Mouse (Mus musculus): ENCODE data around the gene Gm9970. TPM values are rescaled to one million over a fixed set of nuclear protein-coding genes. Genes with fewer than 3 reads are reported as not detected.
"Not testable (repeated sequence)": the region's sequence is repeated elsewhere in the genome, so short reads cannot be mapped to it uniquely, and the experiment has no call there.

Gene Gm9970
- polyA plus RNA-seq, 1 experiment from 2014 or later, result 0.66 TPM

GRCm38 (mm10) chr5:31219070-31219469, 22.0 kb downstream of the Gm9970 start:
- DNase-seq (ENCODE audit: low spot score), result peak; percentile 62
- peak overlapping the region; percentile 6; the same call in 1 of the 2 replicates for H3K9ac ChIP-seq
- 2% methylated on average over 2 of the region's 2 CpGs for WGBS
- no peaks in the 10 kb centered on the region for H3K27me3 ChIP-seq (ENCODE audit: control insufficient read depth, insufficient read depth, low read length)
- H3K4me2 ChIP-seq (replicated peaks), result peak overlapping the region; percentile 61
- ATAC-seq (ENCODE audit: low FRiP score), result no peak
- H3K36me3 ChIP-seq (replicated peaks; ENCODE audit: control insufficient read depth, insufficient read depth), result no peaks in the 10 kb centered on the region
- H3K4me3 ChIP-seq (replicated peaks; ENCODE audit: low read length), result peak overlapping the region; percentile 83
- H3K4me1 ChIP-seq (replicated peaks; ENCODE audit: control insufficient read depth, insufficient read depth, low read length), result peaks cover 15% of the 10 kb centered on the region; the same call in 1 of the 2 replicates
- H3K9me3 ChIP-seq (ENCODE audit: control insufficient read depth, low read length), result no peaks in the 10 kb centered on the region
- H3K27ac ChIP-seq, result no peak overlapping the region

GRCm38 (mm10) chr5:31218294-31218693, 22.7 kb downstream of the Gm9970 start:
- Histone ChIP-seq H3K4me3 (replicated peaks; ENCODE audit: low read length) (peak overlapping the region; percentile 83; the same call in 1 of the 2 replicates), H3K9ac (no peak overlapping the region), H3K4me2 (replicated peaks) (peak overlapping the region; percentile 61; the same call in 1 of the 2 replicates), H3K4me1 (replicated peaks; ENCODE audit: control insufficient read depth, insufficient read depth, low read length) (peaks cover 15% of the 10 kb centered on the region; the same call in 1 of the 2 replicates), H3K9me3 (ENCODE audit: control insufficient read depth, low read length) (no peaks in the 10 kb centered on the region), H3K36me3 (replicated peaks; ENCODE audit: control insufficient read depth, insufficient read depth) (no peaks in the 10 kb centered on the region), H3K27me3 (ENCODE audit: control insufficient read depth, insufficient read depth, low read length) (no peaks in the 10 kb centered on the region), H3K27ac (no peak overlapping the region)
- no peak for ATAC-seq (ENCODE audit: low FRiP score)
- WGBS, result 72% methylated on average over 7 of the region's 7 CpGs
- no peak for DNase-seq (ENCODE audit: low spot score)

GRCm38 (mm10) chr5:31216554-31216953, 24.5 kb downstream of the Gm9970 start:
- not testable (repeated sequence) for H3K4me2 ChIP-seq (replicated peaks); DNase-seq (ENCODE audit: low spot score); H3K9ac ChIP-seq; H3K36me3 ChIP-seq (replicated peaks; ENCODE audit: control insufficient read depth, insufficient read depth); H3K27ac ChIP-seq; ATAC-seq (ENCODE audit: low FRiP score); H3K4me3 ChIP-seq (replicated peaks; ENCODE audit: low read length); H3K9me3 ChIP-seq (ENCODE audit: control insufficient read depth, low read length); H3K27me3 ChIP-seq (ENCODE audit: control insufficient read depth, insufficient read depth, low read length)
- WGBS, result 89% methylated on average over 6 of the region's 6 CpGs
- peaks cover 15% of the 10 kb centered on the region; the same call in 1 of the 2 replicates for H3K4me1 ChIP-seq (replicated peaks; ENCODE audit: control insufficient read depth, insufficient read depth, low read length)

- DNase-seq (ENCODE audit: low spot score), result no peak
- WGBS, result 92% methylated on average over 6 of the region's 6 CpGs
- no peak overlapping the region for H3K4me3 ChIP-seq (replicated peaks; ENCODE audit: low read length)
These were observed 36.6 kb downstream of the Gm9970 start for GRCm38 (mm10) chr5:31204421-31204820.

GRCm38 (mm10) chr5:31203866-31204265, 37.2 kb downstream of the Gm9970 start:
- H3K9me3 ChIP-seq (ENCODE audit: control insufficient read depth, low read length), result peaks cover 6% of the 10 kb centered on the region; the same call in 1 of the 2 replicates
- 93% methylated on average over 2 of the region's 2 CpGs for WGBS
- ATAC-seq (ENCODE audit: low FRiP score), result no peak
- peaks cover 17% of the 10 kb centered on the region; the same call in 1 of the 2 replicates for H3K4me1 ChIP-seq (replicated peaks; ENCODE audit: control insufficient read depth, insufficient read depth, low read length)
- H3K4me3 ChIP-seq (replicated peaks; ENCODE audit: low read length), result no peak overlapping the region
- no peak overlapping the region for H3K9ac ChIP-seq
- H3K27ac ChIP-seq, result no peak overlapping the region
- no peaks in the 10 kb centered on the region for H3K27me3 ChIP-seq (ENCODE audit: control insufficient read depth, insufficient read depth, low read length)
- H3K36me3 ChIP-seq (replicated peaks; ENCODE audit: control insufficient read depth, insufficient read depth), result peaks cover 72% of the 10 kb centered on the region
- H3K4me2 ChIP-seq (replicated peaks), result no peak overlapping the region
- no peak for DNase-seq (ENCODE audit: low spot score)

More at GRCm38 (mm10) chr5:31204421-31204820, 36.6 kb downstream of the Gm9970 start:
- no peak overlapping the region for H3K4me2 ChIP-seq (replicated peaks)
- ATAC-seq (ENCODE audit: low FRiP score), result no peak
- no peak overlapping the region for H3K27ac ChIP-seq
- H3K27me3 ChIP-seq (ENCODE audit: control insufficient read depth, insufficient read depth, low read length), result no peaks in the 10 kb centered on the region
- no peak overlapping the region for H3K9ac ChIP-seq
- H3K9me3 ChIP-seq (ENCODE audit: control insufficient read depth, low read length), result peaks cover 6% of the 10 kb centered on the region; the same call in 1 of the 2 replicates
- peaks cover 17% of the 10 kb centered on the region; the same call in 1 of the 2 replicates for H3K4me1 ChIP-seq (replicated peaks; ENCODE audit: control insufficient read depth, insufficient read depth, low read length)
- H3K36me3 ChIP-seq (replicated peaks; ENCODE audit: control insufficient read depth, insufficient read depth), result peaks cover 66% of the 10 kb centered on the region

GRCm38 (mm10) chr5:31202933-31203332, 38.1 kb downstream of the Gm9970 start:
- H3K36me3 ChIP-seq (replicated peaks; ENCODE audit: control insufficient read depth, insufficient read depth), result peaks cover 77% of the 10 kb centered on the region
- ATAC-seq (ENCODE audit: low FRiP score) (no peak), DNase-seq (ENCODE audit: low spot score) (no peak)
- peak overlapping the region; percentile 56 for H3K4me2 ChIP-seq (replicated peaks)
- H3K4me1 ChIP-seq (replicated peaks; ENCODE audit: control insufficient read depth, insufficient read depth, low read length), result peaks cover 17% of the 10 kb centered on the region; the same call in 1 of the 2 replicates
- no peaks in the 10 kb centered on the region for H3K27me3 ChIP-seq (ENCODE audit: control insufficient read depth, insufficient read depth, low read length)
- H3K27ac ChIP-seq, result peak overlapping the region; percentile 80
- WGBS, result 89% methylated on average over 7 of the region's 7 CpGs
- H3K4me3 ChIP-seq (replicated peaks; ENCODE audit: low read length), result peak overlapping the region; percentile 69
- no peak overlapping the region for H3K9ac ChIP-seq
- peaks cover 6% of the 10 kb centered on the region; the same call in 1 of the 2 replicates for H3K9me3 ChIP-seq (ENCODE audit: control insufficient read depth, low read length)

- WGBS, result under 1% methylated on average over 52 of the region's 53 CpGs
- peak; percentile 98 for DNase-seq (ENCODE audit: low spot score)
- H3K4me1 ChIP-seq (replicated peaks; ENCODE audit: control insufficient read depth, insufficient read depth, low read length), result peaks cover 17% of the 10 kb centered on the region; the same call in 1 of the 2 replicates
- peak; percentile 97 for ATAC-seq (ENCODE audit: low FRiP score)
- H3K36me3 ChIP-seq (replicated peaks; ENCODE audit: control insufficient read depth, insufficient read depth), result peaks cover 77% of the 10 kb centered on the region
- H3K9me3 ChIP-seq (ENCODE audit: control insufficient read depth, low read length), result peaks cover 6% of the 10 kb centered on the region; the same call in 1 of the 2 replicates
- H3K9ac ChIP-seq, result peak within 1 kb of the TSS; percentile 81
- peak within 1 kb of the TSS; percentile 94 for H3K4me2 ChIP-seq (replicated peaks)
- H3K27me3 ChIP-seq (ENCODE audit: control insufficient read depth, insufficient read depth, low read length), result no peaks in the 10 kb centered on the region
- peak within 1 kb of the TSS; percentile 80 for H3K27ac ChIP-seq
- H3K4me3 ChIP-seq (replicated peaks; ENCODE audit: low read length), result peak within 1 kb of the TSS; percentile 69
These were observed 39.1 kb downstream of the Gm9970 start, which contains the start of gene Zfp513 for GRCm38 (mm10) chr5:31201742-31202590. Gene Zfp513, minus strand, starts transcription at chr5:31202303.

GRCm38 (mm10) chr5:31201042-31201741, 39.8 kb downstream of the Gm9970 start:
- Histone ChIP-seq H3K36me3 (replicated peaks; ENCODE audit: control insufficient read depth, insufficient read depth) (peaks cover 78% of the 10 kb centered on the region), H3K4me3 (replicated peaks; ENCODE audit: low read length) (peak overlapping the region; percentile 69), H3K9ac (peak overlapping the region; percentile 81), H3K27me3 (ENCODE audit: control insufficient read depth, insufficient read depth, low read length) (no peaks in the 10 kb centered on the region), H3K9me3 (ENCODE audit: control insufficient read depth, low read length) (peaks cover 6% of the 10 kb centered on the region; the same call in 1 of the 2 replicates), H3K4me1 (replicated peaks; ENCODE audit: control insufficient read depth, insufficient read depth, low read length) (peaks cover 17% of the 10 kb centered on the region; the same call in 1 of the 2 replicates), H3K4me2 (replicated peaks) (peak overlapping the region; percentile 94), H3K27ac (peak overlapping the region; percentile 79; the same call in 1 of the 2 replicates)
- ATAC-seq (ENCODE audit: low FRiP score), result no peak
- 23% methylated on average over 13 of the region's 13 CpGs for WGBS
- DNase-seq (ENCODE audit: low spot score), result no peak

Measured in hindbrain, embryonic 14.5 days (tissue).